Mouse (Mus musculus) spleen, adult 18-20 months (tissue): Measurements from ENCODE around the gene Unc5a.

Source experiments
- DNase-seq, 2 experiments: peaks; one replicate each; pipeline ENCODE4 v3.0.0; 2022; ENCODE audit warnings: mixed read lengths in 2 of 2

Gene Unc5a

DNA sequence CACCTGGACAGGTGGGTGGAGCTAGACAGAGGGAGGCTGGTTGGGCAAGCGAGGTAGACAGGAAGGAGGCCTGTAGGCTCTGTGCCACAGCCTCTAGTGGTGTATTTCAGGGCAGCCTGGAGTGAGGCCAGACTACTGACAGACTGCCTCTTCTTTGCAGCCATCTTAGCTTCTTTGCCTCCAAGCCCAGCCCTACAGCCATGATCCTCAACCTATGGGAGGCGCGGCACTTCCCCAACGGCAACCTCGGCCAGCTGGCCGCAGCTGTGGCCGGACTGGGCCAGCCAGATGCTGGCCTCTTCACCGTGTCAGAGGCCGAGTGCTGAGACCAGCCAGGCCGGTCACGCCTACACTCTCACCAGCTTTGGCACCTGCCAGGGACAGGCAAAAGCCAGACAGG, 55.4 kb downstream of the Unc5a start:
- DNase-seq = no peak

DNA sequence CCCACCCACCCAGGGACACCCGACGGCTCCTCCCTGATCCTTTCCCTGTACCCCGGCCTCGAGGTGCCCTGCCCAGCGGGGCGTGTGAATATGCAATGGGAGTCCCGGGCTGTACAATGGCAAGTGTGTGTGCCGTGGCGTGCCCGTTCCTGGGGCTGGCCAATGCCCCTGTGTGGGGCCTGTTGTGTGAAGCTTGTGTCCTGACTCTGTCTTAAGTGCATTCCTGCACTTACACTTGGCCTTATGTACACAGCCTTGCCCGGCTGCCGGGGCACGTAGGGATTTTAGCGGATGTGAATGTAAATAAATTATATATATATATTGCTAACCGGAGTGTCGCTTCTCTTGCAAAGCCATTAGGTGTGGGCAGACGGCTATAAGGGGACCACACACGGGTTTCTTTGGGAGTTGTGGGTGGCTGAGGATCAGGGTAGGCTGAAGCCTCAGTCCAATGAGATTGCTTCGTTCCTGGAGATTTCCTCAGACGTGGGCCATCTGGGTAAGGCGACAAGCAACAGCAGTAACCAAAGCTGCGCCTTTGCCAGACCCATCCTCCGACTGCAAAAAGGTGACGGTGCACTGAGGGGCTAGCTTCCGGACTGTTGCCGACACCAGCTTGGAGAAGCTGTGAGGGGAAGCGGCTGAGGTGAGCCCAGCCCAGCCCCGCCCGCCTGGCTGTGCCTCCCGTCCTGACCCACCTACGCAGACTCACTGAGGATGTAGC, 56.6 kb downstream of the Unc5a start:
- DNase-seq = no peak

DNA sequence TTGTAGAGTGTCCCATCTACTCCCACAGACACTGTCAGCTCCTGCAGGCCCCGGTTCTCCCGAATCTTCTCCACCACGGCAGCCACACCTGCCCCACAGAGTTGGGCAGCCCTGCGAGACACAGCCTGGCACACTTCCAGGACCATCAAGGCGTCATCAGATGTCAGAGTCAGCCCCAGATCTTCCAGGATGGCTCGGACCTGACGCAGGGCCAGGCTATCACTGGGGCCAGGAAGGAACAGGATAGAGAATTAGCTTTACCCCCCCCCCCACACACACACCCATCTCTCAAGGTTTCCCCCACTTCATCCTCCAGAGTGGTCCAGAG, 57.2 kb downstream of the Unc5a start:
- no peak for DNase-seq

DNA sequence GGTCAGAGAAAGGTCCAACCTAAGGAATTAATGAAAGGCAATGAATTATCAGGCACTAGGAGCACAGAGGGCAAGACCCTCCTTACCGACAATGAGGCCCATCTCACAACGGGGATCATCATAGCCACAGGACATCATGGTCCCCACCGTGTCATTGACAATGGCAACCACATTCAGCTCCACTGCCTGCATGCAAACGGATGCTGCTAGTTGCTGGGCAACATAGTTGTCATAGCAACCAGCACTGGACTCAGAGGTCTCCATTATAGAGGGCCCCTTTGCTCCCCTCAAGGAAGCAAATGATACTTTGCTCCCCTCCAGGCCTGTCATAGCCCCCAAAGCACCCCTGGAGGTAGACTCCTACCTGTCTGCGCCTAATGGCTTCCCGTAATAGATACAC, 59.4 kb downstream of the Unc5a start:
- no peak for DNase-seq

DNA sequence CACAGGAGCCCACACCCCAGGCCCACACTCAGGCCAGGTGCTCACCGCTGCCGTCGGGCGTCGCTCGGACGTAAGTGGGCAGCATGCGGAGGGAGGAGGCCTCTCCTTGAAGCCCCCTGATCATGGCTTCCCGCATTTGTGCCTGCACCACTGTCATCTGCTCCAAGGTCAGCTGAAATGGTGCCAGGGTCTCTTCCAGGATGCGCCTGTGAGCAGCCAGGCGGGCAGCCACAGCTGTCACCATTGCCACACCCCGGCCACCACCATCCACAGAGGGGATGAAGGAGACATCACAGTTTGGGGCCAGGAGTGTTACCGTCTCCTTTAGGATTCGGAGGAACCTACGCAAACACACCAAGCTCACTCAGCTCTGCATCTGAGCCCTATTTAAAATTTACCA, 61.9 kb downstream of the Unc5a start:
- DNase-seq = peak in 1 of 2 experiments; percentile 3

DNA sequence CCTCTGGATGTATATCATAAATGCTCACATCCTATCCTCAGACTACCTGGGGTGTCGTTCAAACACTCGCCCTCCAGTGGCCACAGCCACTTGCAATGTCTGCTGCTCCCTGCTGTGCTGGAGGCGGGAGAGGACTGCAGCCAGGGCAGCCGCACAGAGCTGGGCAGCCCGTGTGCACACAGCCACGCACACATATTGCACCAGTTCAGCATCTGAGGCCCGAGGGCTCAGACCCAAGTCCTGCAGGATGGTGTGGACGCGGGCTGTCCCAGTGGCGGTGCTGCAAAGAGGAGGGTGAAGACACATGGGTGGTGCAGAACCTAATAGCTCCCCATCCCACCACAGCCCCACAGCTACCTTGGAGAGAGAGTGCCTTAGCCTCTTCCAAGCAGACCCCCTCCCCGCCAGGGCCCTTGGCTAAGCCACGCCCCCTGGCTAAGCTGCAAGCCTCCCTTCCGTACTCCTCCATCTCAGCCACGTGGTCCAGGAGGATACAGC, 62.8 kb downstream of the Unc5a start:
- peak in 1 of 2 experiments; percentile 2 for DNase-seq

DNA sequence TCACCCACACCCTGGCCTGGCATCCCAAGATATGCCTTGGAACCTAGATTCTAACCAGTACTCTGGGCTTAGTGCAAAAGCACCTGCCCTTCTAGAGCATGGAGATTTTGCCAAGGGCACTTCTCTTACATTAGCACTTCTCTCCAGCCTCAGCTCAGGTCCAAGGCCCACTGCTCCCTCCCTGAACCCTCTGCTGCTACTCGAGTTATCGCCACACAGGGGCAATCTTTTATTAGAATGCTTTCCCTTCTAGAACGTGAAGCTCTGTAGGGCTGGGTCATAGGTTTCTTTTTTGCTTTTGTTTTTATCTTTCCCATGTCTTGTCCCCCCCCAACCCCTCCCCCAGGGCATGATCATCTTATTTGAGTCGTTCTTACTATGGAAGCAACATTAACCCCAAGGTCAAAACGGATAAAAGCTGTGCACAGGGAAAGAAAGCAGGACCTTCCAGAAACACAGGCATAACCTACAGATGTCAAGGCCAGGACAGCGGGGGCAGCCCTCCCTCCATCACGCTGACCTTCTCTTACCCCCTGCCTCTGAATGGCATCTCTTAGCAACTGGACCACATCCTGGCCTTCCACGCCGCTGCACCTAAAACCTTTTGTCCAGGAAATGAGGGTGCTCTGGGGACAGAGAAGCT, 64.6 kb downstream of the Unc5a start:
- no peak for DNase-seq

DNA sequence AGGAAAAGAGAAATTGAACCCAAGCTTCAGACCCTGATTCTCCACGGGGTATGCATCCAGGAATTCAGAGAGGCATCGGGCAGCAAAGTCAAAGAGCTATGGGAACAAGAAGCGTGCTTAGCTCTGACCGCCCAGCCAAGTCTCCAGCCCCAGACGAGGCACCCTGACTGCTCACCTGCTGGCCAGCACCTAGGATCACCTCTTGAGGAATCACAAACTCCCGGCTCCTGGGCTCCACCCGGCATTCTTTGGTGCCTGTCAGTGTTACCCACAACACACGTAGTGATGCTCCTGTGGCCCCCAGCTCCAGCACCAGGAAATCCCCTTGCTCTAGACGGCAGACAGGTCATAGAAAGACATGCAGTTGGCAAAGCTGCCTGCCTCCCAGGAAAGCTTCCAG, 65.2 kb downstream of the Unc5a start:
- DNase-seq = no peak

DNA sequence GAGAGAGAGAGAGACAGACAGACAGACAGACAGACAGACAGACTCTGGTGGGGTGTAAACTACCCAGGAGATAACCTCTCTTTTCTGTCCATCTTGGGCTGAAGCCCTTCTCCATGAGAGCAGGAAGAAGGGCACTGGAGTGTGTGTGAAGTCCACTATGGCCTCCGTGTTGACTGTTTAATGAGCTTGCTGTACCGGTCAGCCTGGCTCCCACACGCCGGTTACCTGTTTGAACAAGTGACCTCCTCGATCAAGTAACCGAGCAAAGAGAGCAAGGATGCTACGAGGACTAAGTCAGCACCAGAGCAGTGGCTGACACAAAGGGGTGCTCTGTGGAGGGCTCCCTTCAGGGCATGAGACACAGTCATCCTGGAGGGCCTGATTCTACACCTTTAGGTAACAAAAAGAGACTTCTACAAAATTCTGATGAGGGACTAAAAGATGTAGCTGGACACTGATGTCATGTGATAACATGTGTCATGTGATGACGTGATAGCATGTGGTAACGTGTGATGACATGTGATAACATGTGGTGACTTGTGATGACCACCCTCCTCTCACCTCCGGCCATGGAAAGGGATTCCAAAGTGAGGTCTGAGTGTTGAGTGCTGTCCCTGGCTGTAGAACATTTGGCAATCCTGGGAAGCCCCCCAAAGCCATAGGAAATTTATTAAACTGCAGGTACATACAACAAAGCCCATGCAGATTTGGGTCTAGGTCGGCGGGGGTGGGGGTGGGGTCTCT, 68.1 kb downstream of the Unc5a start:
- no peak for DNase-seq

DNA sequence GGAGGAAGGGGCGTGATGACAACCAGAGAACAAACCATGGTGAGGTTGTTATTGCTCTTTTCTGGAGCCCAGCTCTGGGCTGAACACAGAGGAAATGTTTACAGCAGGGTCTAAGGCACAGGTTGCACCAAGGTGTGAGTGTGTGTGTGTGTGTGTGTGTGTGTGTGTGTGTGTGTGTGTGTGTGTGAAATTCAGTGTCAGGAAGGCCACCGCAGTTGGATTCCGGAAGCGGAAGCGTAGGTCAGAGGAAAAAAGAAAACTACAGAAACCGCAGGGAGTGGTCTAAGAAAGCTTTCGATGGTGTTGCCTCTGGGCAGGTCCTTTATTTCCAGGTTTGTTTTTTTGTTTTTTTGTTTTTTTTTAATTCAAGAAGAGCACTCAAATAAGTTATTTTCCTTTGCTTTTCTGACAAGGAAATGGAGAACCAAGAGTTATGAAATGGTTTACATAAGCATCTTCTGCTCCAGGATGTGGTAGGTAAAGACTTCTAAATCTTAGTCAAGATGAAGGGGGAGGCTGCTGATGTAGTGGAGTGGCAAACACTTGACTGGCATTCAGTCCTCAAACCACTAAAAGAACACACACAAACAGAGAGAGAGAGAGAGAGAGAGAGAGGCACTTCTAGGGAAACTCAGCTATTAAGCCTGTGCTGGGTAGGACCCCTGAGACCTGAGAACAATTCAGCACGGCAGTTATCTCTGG, 68.8 kb downstream of the Unc5a start:
- DNase-seq = no peak

DNA sequence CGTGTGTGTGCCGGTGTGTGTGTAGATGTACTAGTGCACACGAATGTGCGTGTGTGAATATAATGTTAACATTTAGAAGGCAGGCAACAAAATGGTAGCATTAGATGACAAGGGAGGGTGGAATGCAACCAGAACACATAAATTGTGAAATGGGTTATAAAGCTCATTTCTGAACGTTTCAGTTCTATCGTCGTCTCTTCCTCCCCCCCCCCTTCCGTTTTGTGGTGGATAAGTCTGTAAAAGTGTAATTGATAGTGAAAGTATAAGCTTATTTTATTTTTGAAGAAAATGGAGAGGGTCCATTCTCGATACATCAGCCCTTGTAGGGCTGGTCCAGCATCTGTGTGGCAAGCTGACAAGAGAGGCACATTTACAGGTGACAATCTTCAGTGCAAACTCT, 69.5 kb downstream of the Unc5a start:
- no peak for DNase-seq

DNA sequence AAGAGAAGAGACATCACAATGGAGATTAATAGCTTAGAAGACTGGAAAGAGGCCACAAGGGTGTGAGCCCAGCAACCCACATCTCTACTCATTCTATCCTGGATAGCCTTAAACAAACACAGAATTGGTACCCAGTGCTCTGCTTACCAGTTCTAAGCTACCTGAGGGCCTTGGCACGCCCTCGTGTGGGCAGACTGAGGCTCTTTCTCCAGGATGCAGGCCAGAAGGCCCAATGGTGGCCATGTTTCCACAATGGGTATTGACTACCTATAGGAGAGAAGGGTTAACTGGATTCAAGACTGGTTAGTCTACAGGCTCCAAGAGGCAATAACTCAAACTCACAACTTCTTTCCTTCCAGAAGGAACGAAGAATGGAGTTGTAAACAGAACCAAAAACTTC, 70.0 kb downstream of the Unc5a start:
- no peak for DNase-seq

DNA sequence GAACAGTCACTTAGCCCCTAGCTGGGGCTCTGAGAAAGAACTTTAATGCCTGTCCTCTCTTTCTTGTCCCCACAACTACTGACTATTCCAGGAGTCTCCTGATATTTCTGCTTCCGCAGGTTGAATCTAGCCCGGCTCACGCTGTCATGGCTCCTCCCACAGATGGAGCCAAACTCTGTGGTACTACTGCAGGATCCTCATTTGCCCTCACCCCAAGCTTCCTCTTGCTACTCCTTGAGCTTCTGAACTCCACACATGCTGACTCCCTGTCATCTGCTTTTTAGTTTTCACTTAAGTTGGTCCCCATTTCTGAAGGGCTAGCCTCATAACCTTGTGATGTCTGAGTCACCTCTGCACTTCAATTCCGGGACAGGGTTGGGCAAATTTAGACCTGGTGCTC, 70.8 kb downstream of the Unc5a start:
- no peak for DNase-seq

DNA sequence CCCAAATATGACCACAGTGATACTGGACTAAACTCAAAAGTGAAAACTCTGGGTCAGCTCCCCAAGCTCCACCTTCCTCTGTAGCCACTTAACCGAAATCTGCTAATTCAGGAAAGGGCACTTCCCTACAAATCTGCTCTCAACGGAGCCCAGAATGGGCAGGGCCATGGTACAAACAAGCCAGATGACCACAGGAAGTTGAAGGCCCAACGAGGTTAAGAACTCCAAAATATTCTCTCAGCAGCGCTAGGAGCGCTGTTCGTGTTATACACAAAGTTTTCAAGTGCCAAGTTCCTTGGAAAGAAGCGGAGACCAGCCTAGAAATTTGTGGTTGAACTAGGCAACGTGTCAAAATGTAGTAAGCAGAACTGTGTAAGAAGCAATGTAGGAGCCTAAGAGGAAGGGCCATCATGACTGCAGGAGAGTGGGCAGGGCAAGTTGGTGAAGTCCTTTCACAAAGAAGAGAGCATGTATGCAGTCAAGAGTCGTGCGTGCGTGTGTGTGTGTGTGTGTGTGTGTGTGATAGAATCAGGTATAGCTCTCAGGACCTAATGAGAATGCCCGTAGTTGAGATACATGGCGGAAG, 72.1 kb downstream of the Unc5a start, which contains the start of gene Hk3:
Gene Hk3, minus strand, starts transcription at position 192 of the 586 bp plus-strand sequence.
- DNase-seq = no peak

DNA sequence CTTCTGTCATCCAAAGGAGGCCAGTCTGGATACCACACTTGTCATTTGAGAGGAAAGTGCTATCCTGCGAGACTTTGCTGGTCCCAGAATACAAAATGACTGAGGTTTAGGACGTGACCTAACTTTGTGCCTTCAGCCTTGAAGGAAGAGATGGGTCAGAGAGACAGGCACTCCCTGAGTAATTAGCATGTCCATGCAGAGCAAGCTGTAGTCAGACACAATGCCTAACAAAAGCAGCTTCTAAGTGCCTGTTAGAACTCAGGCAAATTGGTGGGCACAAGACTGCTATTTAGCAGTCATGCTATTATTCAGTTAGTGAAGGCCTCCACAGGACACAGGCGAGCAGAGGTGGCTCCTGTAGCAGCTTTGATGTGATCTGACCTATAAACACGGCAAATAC, 73.0 kb downstream of the Unc5a start:
- DNase-seq = no peak

DNA sequence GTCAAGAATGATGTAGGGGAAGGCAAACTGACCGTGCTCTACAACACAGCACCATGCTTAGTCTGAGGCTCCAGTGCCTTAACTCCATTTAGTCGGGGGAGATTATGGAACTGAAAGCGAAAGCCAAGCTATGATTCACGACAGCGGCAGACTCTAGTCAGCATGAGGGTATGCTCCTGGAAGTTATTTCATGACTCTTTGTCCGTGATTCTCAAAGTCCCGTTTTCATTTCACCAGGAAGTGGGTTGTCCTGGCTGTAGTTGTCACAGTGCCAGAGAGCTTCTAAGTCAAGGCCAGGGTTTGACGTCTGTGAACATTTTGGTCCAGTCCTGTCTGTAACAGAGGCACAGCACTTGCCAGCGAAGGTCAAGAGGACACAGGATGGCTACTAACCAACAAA, 73.5 kb downstream of the Unc5a start:
- DNase-seq = peak in 1 of 2 experiments; percentile 24

DNA sequence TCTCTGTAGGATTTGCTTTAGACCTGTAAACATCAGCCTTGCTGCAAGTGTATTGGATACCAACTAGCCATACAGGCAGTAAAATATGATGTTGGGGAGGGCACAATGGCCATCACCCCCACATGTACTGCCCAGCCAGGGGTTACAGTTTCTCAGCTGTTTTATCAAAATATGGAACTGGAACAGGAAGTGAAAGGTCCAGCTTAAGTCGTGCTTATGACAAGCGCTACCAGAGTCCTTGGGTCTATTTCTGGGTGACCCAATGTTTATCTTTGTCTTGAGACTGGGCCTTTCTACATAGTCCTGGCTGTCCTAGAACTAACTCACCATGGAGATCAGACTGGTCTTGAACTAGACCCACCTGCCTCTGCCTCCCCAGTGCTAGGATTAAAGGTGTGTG, 75.0 kb downstream of the Unc5a start:
- no peak for DNase-seq

DNA sequence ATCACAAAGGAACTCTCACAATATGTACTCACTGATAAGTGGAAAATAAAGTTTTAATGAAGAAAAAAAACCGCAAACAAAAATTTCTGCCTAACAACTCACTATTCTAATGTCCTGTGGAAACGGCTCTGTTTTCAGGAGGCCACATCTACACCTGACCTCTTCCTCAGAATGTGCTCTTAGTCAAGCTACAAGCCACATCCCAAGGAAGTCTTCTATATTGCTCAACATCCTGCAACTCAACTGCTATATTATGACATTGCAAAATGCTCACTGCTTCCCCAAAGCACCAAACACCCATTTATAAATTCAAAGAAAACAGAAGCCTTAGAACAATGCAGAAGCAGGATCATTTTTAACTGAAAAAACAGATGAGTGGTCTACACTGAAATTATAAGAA, 90.8 kb downstream of the Unc5a start:
- no peak for DNase-seq

DNA sequence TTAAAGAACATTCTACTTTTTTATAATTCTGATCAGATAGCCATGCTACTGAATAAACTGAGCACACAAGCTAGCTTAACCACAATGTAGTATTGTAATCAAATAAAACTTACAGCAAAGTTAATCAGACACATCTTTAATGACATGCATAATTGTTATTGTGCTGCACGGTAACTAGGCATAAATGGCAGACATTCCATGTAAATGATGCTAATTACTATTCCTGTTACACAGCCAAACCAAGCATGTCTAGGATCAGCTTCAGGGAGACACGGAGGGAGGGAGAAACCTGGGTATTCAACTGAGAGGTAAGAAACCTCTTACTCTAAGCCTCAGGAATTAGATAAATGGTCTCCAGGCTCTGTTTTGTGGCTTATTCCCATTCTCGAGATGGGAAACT, 98.5 kb downstream of the Unc5a start:
- DNase-seq = no peak
